ENCODE assay signal across 16 mouse cellular contexts in genomic region chr13:63030023-63030422, GRCm38 (mm10).
"Had no signal": no experiment of that assay in that cellular context is flagged by ENCODE, and none has a peak within 500 bp of the region (broad histone marks: within the 10 kb centered on the region; RNA-seq: fewer than 3 reads in every experiment).

No protein-coding gene starts in this region.

- H3K27ac ChIP-seq: neural tube, embryonic 12.5 days; neural tube, embryonic 13.5 days; neural tube, embryonic 15.5 days; stomach, embryonic 15.5 days had no signal

- H3K4me3 ChIP-seq: neural tube, embryonic 12.5 days; neural tube, embryonic 13.5 days; neural tube, embryonic 15.5 days; stomach, embryonic 15.5 days had no signal

- H3K9ac ChIP-seq: neural tube, embryonic 12.5 days; neural tube, embryonic 13.5 days; neural tube, embryonic 15.5 days; stomach, embryonic 15.5 days had no signal

- H3K9me3 ChIP-seq: neural tube, embryonic 12.5 days; neural tube, embryonic 13.5 days; neural tube, embryonic 15.5 days; stomach, embryonic 15.5 days had no signal

- DNase-seq: retina, postnatal 1 day; right cerebral cortex, adult 18-20 months; right cerebral cortex, postnatal 14 days; right cerebral cortex, postnatal 25 days; right cerebral cortex, postnatal 4 days; spleen, adult 18-20 months; thymus, adult 18-20 months; thymus, adult 2 months; thymus, postnatal 14 days; thymus, postnatal 25 days; thymus, postnatal 36 days; thymus, postnatal 4 days had no signal

- H3K4me2 ChIP-seq: neural tube, embryonic 12.5 days; neural tube, embryonic 13.5 days; neural tube, embryonic 15.5 days; stomach, embryonic 15.5 days had no signal

- H3K27me3 ChIP-seq: neural tube, embryonic 12.5 days; neural tube, embryonic 13.5 days; neural tube, embryonic 15.5 days; stomach, embryonic 15.5 days had no signal

- H3K36me3 ChIP-seq: neural tube, embryonic 12.5 days; neural tube, embryonic 13.5 days; neural tube, embryonic 15.5 days; stomach, embryonic 15.5 days had no signal
